Mouse (Mus musculus): Measurements from ENCODE around the gene Rims4. TPM values are rescaled to one million over a fixed set of nuclear protein-coding genes. Genes with fewer than 3 reads are reported as not detected.

Gene Rims4
- polyA plus RNA-seq, 1 experiment from 2014 or later: 8.1 TPM

DNA sequence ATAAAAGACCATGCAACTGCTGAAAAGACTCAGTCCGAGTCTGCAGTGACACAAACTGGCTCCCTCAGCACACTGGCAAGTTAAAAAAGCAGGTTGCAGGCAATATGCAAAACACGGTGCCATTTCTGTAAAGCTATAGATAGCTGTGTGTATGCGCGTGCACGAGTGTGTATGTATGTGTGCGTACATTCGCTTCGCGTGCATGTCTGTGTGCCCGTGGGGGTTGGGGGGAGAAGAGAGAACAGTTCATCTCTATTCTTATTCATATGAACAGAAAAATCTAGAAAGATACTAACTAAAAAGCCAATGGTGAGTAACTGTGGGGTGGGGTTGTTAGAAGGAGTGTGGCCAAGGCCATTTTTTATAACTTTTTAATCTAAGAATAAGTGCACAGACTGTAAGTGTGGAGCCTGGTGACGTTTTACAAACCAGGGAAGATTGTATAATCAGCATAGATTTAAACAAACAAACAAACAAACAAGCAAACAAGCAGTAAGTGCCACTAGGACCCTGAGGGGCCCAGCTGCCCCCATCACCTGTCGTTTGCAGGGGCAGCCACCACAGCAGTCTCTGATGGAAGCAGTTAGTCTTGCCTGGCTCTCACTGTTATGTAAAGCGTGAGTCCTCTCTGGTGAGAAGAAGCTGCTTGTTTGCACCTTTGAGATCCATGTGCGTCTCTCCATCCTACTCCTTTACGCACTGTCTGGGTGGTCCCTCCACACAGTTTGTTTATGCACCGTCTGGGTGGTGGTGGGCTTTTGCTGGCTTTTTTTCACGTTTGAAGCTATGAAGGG lies 35.4 kb downstream of the Rims4 start:
- ATAC-seq: no peak
- Histone ChIP-seq H3K9me3 (no peaks in the 10 kb centered on the region), H3K27ac (no peak overlapping the region), H3K9ac (replicated peaks) (no peak overlapping the region), H3K4me2 (replicated peaks) (no peak overlapping the region), H3K4me1 (replicated peaks) (no peaks in the 10 kb centered on the region), H3K4me3 (replicated peaks) (no peak overlapping the region), H3K36me3 (no peaks in the 10 kb centered on the region), H3K27me3 (no peaks in the 10 kb centered on the region)
- 72% methylated on average over 17 of the region's 17 CpGs for WGBS

DNA sequence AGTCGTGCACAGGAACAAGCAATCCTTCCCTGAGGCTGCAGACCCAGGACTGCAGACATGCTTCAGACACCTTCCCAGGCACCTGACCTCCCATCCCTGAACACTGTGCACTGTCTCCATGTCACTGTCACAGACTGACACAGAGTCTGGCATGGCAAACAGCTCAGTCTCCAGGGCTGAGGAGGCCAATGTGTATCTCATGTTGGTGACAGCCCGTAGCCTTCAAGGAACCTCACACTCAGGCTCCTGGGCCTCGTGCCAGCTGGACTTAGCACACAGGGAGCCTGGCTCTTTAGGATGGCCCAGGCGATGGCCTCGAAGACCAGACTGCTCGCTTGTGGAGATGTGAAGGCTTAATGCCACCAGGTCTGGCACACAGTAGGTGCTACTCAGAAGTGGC lies 37.6 kb downstream of the Rims4 start:
- H3K4me2 ChIP-seq (replicated peaks): no peak overlapping the region
- H3K9ac ChIP-seq (replicated peaks): no peak overlapping the region
- no peak for ATAC-seq
- no peak overlapping the region for H3K27ac ChIP-seq
- no peak overlapping the region for H3K4me3 ChIP-seq (replicated peaks)
- H3K4me1 ChIP-seq (replicated peaks): peaks cover 14% of the 10 kb centered on the region
- H3K27me3 ChIP-seq: no peaks in the 10 kb centered on the region
- no peaks in the 10 kb centered on the region for H3K9me3 ChIP-seq
- 90% methylated on average over 6 of the region's 6 CpGs for WGBS
- H3K36me3 ChIP-seq: no peaks in the 10 kb centered on the region

DNA sequence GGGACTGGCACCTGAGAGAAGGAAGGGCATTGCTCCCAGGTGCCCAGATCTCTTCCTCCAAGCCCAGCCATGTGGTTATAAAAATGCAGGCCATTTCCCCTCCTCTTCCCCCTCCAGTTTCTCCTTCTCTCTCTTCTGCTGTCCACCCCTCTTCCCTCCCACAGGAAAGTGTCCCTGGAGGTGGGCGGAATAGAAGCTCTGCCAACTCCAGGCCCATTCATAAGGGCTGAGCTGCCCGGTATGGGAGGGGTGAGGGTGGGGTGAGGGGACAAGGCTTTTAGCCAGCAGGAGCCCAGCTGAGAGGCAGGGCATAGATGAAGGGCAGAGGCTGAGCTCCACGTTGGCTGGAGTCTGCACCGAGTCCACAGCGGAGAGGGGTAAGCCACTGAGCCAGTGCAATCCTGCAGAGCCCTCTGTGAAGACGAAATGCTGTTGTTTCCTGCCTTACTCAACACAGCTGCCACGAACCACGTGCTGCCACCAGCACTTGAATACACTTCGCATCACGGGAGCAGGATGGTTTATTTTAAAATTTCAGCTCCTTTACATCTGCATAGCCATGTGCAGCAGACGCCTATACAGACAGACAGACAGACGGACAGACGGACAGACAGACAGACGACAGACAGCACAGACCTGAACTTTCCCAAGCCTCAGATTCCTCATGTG lies 41.5 kb downstream of the Rims4 start:
- H3K27ac ChIP-seq: no peak overlapping the region
- no peak overlapping the region for H3K9ac ChIP-seq (replicated peaks)
- no peaks in the 10 kb centered on the region for H3K36me3 ChIP-seq
- 72% methylated on average over 14 of the region's 14 CpGs for WGBS
- peaks cover 32% of the 10 kb centered on the region for H3K4me1 ChIP-seq (replicated peaks)
- H3K4me2 ChIP-seq (replicated peaks): no peak overlapping the region
- ATAC-seq: no peak
- no peak overlapping the region for H3K4me3 ChIP-seq (replicated peaks)
- no peaks in the 10 kb centered on the region for H3K9me3 ChIP-seq
- no peaks in the 10 kb centered on the region for H3K27me3 ChIP-seq

DNA sequence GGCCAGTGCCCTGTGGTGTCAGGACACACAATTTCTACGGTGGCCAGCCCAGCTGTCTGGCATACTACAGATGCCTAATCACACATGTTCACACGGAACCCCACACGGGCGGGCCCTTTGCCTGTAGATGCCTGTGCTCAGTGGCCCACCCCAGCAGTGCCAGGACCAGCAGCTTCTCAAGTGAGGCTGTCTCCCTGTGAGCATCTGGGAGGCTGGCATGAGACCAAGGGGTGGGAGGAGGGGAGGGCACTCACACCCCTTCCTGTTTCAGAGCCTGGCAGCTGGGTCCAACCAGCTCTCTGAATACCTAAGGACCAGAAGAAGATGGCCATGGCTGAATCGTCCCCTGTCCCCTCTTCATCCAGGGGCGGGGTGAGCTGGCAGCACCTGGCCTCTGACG lies 43.0 kb downstream of the Rims4 start:
- no peaks in the 10 kb centered on the region for H3K27me3 ChIP-seq
- H3K4me3 ChIP-seq (replicated peaks): no peak overlapping the region
- peaks cover 34% of the 10 kb centered on the region for H3K4me1 ChIP-seq (replicated peaks)
- peak overlapping the region; percentile 24; the same call in 1 of the 2 replicates for H3K9ac ChIP-seq (replicated peaks)
- H3K36me3 ChIP-seq: no peaks in the 10 kb centered on the region
- H3K9me3 ChIP-seq: no peaks in the 10 kb centered on the region
- H3K27ac ChIP-seq: peak overlapping the region; percentile 35; the same call in 1 of the 2 replicates
- 69% methylated on average over 7 of the region's 7 CpGs for WGBS
- peak; percentile 53; the same call in 1 of the 2 replicates for ATAC-seq
- no peak overlapping the region for H3K4me2 ChIP-seq (replicated peaks)

DNA sequence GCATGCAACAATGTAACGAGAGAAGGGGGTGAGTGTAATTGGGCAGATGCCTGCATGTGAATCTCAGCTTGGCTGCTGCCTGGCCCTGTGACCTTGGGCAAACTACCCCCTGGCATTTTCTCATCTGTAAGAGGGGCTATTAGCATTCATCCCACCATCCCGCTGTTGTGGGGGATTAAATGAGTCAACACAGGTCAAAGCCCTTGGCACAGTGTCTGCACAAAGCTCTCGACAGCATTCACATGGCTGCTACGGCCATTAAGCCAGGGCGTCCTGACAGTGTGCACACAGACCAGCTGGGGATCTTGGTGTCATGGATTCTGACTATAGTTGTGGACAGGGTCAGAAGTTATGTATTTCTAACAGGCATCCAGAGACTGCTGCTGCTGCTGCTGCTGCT lies 43.6 kb downstream of the Rims4 start:
- H3K4me3 ChIP-seq (replicated peaks): no peak overlapping the region
- H3K27me3 ChIP-seq: no peaks in the 10 kb centered on the region
- H3K4me1 ChIP-seq (replicated peaks): peaks cover 38% of the 10 kb centered on the region
- no peak overlapping the region for H3K4me2 ChIP-seq (replicated peaks)
- H3K36me3 ChIP-seq: no peaks in the 10 kb centered on the region
- WGBS: 10% methylated on average over 5 of the region's 5 CpGs
- no peak overlapping the region for H3K9ac ChIP-seq (replicated peaks)
- ATAC-seq: peak; percentile 76
- H3K27ac ChIP-seq: peak overlapping the region; percentile 35
- H3K9me3 ChIP-seq: no peaks in the 10 kb centered on the region

DNA sequence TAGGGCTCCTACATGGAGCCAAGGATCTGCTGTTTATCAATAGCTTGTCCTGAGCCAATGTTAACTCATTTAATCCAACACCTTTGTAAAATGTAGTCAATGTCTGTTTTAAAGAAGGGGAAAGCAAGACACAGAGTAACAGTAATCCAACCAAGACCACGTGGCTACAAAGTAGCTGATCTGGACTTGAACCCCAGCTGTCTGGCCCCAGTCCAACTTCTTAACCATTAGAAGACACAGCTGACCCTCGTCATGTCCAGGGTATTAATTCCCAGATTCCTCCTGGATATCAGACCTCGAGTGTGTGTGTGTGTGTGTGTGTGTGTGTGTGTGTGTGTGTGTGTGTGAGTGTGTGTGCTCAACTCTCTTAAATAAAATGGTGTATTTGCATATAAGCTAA lies 46.6 kb downstream of the Rims4 start:
- no peak overlapping the region for H3K4me3 ChIP-seq (replicated peaks)
- no peaks in the 10 kb centered on the region for H3K36me3 ChIP-seq
- peaks cover 37% of the 10 kb centered on the region for H3K4me1 ChIP-seq (replicated peaks)
- 0 out of 2 replicates have a peak, but pooled peaks cover 3% of the 10 kb centered on the region for H3K27me3 ChIP-seq
- no peak overlapping the region for H3K4me2 ChIP-seq (replicated peaks)
- no peaks in the 10 kb centered on the region for H3K9me3 ChIP-seq
- H3K27ac ChIP-seq: no peak overlapping the region
- no peak overlapping the region for H3K9ac ChIP-seq (replicated peaks)
- ATAC-seq: no peak
- WGBS: 58% methylated on average over 3 of the region's 3 CpGs

DNA sequence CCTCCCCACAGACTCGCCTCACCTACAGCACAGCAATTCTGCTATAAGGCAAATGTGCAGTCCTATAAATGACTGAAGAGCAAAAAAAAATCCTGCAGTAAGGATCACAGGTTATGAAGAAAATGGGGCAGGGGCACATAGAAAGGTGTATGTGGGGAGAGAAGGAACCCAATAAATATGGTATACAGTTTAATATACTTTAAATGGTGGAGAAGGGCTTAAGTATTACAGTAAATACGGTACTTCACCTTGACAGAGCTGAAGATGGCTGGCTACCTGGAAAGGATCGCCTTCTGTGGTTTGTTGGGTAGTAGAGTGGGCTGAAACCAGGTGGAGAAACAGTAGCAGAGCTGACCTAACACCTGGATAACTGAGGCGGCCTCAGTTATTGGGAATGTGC lies 47.2 kb downstream of the Rims4 start:
- 79% methylated on average over 4 of the region's 4 CpGs for WGBS
- H3K27ac ChIP-seq: no peak overlapping the region

DNA sequence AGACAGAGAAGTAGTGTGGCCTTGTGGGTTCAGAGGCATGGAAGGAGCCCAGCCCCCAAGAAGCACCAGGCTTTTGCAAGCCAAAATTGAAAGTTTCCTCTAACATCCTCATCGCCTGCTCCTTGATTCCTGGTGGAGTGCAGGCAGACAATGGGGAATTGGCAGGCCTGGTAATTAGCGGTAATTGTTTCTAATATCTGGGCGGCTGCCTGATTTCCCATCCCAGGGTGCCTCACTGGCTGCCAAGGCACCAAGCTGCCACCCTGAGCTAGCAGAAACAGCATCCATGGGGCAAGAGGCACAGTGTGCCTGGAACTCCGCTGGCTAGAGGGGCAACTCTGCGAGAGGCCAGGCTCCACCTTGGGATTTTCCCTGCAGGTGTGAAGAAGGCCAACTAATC lies 48.7 kb downstream of the Rims4 start:
- Histone ChIP-seq H3K4me3 (replicated peaks) (no peak overlapping the region), H3K9ac (replicated peaks) (peak overlapping the region; percentile 28; the same call in 1 of the 2 replicates), H3K9me3 (no peaks in the 10 kb centered on the region), H3K4me2 (replicated peaks) (no peak overlapping the region), H3K4me1 (replicated peaks) (peaks cover 16% of the 10 kb centered on the region), H3K36me3 (no peaks in the 10 kb centered on the region), H3K27ac (no peak overlapping the region), H3K27me3 (0 out of 2 replicates have a peak, but pooled peaks cover 3% of the 10 kb centered on the region)
- 64% methylated on average over 5 of the region's 5 CpGs for WGBS
- ATAC-seq: no peak

More for the DNA sequence above, 47.2 kb downstream of the Rims4 start:
- H3K4me2 ChIP-seq (replicated peaks): no peak overlapping the region
- ATAC-seq: no peak
- no peak overlapping the region for H3K4me3 ChIP-seq (replicated peaks)
- no peak overlapping the region for H3K9ac ChIP-seq (replicated peaks)
- peaks cover 31% of the 10 kb centered on the region for H3K4me1 ChIP-seq (replicated peaks)
- H3K27me3 ChIP-seq: 0 out of 2 replicates have a peak, but pooled peaks cover 3% of the 10 kb centered on the region
- no peaks in the 10 kb centered on the region for H3K9me3 ChIP-seq
- H3K36me3 ChIP-seq: no peaks in the 10 kb centered on the region

DNA sequence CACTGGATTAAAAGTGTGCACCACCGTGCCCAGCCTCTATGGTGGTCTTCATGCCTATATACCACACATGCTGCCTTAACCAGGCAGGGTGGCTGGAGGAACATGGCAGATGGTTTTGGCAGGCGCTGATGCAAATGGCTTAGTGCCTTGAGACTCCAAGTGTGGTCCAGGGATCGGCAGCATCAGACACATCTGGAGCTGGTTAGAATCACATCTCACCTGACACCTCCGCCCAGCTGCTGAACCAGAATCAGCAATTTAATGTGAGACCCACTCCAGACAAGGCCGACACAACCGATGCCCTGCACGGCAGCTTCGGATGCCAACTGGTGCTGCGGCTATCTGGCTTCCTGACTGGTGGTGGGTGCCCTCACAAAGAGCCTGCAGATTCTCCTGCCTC lies 52.4 kb downstream of the Rims4 start:
- H3K27me3 ChIP-seq: 0 out of 2 replicates have a peak, but pooled peaks cover 3% of the 10 kb centered on the region
- H3K4me3 ChIP-seq (replicated peaks): no peak overlapping the region
- H3K36me3 ChIP-seq: no peaks in the 10 kb centered on the region
- 91% methylated on average over 9 of the region's 9 CpGs for WGBS
- no peaks in the 10 kb centered on the region for H3K9me3 ChIP-seq
- peaks cover 10% of the 10 kb centered on the region; the same call in 1 of the 2 replicates for H3K4me1 ChIP-seq (replicated peaks)
- H3K27ac ChIP-seq: no peak overlapping the region
- no peak overlapping the region for H3K9ac ChIP-seq (replicated peaks)
- ATAC-seq: no peak
- H3K4me2 ChIP-seq (replicated peaks): no peak overlapping the region

DNA sequence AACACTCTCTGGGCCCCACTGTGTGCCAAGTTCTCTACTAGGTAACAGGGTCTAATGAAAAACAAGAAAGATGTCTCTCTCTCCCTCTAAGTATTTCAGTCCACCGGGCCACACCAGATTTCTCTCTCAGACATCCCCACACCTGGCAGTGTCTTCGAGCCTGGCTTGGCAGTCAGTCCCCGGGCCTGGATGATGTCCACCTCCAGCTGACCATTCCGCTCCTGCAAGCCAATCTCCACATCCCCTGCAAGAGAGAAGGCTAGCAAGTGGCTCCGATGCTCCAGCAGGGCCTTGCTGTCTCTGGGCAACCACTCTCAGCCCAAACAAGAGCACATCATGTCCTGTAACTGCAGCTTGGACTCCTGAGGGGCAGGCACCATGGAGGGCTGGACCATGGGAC lies 53.2 kb downstream of the Rims4 start:
- Histone ChIP-seq H3K9ac (replicated peaks) (no peak overlapping the region), H3K27ac (no peak overlapping the region), H3K36me3 (no peaks in the 10 kb centered on the region), H3K9me3 (no peaks in the 10 kb centered on the region), H3K4me1 (replicated peaks) (peaks cover 6% of the 10 kb centered on the region; the same call in 1 of the 2 replicates), H3K4me3 (replicated peaks) (no peak overlapping the region), H3K27me3 (0 out of 2 replicates have a peak, but pooled peaks cover 3% of the 10 kb centered on the region), H3K4me2 (replicated peaks) (no peak overlapping the region)
- 87% methylated on average over 5 of the region's 5 CpGs for WGBS
- no peak for ATAC-seq

DNA sequence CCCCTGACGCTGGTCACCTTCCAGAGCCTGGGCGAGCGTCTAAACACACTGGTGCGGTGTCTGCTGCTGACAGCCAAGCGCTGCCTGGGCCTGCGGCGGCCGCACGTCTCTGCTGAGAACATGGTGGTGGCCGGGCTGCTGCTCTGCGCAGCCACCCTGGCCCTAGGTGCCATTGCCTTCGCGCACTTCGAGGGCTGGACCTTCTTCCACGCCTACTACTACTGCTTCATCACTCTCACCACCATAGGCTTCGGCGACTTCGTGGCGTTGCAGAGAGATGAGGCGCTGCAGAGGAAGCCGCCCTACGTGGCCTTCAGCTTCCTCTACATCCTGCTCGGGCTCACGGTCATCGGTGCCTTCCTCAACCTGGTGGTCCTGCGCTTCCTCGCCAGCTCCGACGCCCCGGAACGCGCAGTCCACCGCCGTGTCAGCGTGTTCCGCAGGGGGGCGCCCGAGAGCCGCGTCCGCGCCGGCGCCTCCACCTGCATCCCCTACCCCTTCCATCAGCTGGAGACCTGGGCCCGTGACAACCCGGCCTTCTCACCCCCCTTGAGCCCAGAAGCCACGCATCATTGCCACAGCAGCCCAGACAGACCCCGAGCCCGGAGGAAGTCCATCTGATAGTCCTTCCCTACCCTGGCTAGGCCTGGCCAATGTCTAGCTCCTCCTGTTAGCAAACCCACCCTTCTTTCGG lies 60.1 kb downstream of the Rims4 start:
- H3K4me1 ChIP-seq (replicated peaks): 0 out of 2 replicates have a peak, but pooled peaks cover 3% of the 10 kb centered on the region
- H3K27ac ChIP-seq: no peak overlapping the region
- H3K4me3 ChIP-seq (replicated peaks): peak overlapping the region; percentile 20
- ATAC-seq: peak; percentile 81
- H3K9me3 ChIP-seq: no peaks in the 10 kb centered on the region
- H3K36me3 ChIP-seq: no peaks in the 10 kb centered on the region
- H3K27me3 ChIP-seq: peaks cover 61% of the 10 kb centered on the region
- H3K4me2 ChIP-seq (replicated peaks): peak overlapping the region; percentile 46
- H3K9ac ChIP-seq (replicated peaks): no peak overlapping the region; the same call in 1 of the 2 replicates
- 14% methylated on average over 49 of the region's 50 CpGs for WGBS

DNA sequence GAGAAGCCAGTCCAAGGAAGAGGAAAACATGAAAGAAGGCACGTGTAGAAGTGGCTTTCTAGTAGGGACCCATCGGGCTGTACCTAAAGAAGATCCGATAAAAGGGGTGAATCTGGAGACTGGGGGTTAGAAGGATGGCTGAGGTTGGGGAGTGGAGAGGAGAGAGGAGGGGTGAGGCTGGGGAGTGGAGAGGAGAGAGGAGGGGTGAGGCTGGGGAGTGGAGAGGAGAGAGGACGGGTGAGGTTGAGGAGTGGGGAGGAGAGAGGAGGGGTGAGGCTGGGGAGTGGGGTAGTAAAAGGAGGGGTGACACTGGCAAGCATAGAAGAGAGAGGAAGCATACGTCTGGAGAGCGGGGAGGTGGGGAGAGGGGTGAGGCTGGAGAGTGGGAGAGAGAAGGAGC lies 61.2 kb downstream of the Rims4 start:
- Histone ChIP-seq H3K4me2 (replicated peaks) (no peak overlapping the region), H3K27ac (no peak overlapping the region), H3K27me3 (peaks cover 71% of the 10 kb centered on the region), H3K9ac (replicated peaks) (no peak overlapping the region), H3K4me1 (replicated peaks) (0 out of 2 replicates have a peak, but pooled peaks cover 4% of the 10 kb centered on the region), H3K4me3 (replicated peaks) (no peak overlapping the region), H3K36me3 (no peaks in the 10 kb centered on the region), H3K9me3 (no peaks in the 10 kb centered on the region)
- WGBS: 79% methylated on average over 6 of the region's 6 CpGs
- no peak for ATAC-seq

Measured in midbrain, embryonic 13.5 days (tissue).